Mouse (Mus musculus) heart, embryonic 11.5 days (tissue): ENCODE data around the gene Zfp334. TPM values are rescaled to one million over a fixed set of nuclear protein-coding genes. Genes with fewer than 3 reads are reported as not detected.

Experiments used
- ATAC-seq: fragments of 200-750 bp; cut with Nextera tagmentation; replicated peaks from 2 replicates; pipeline ENCODE4 v1.8.0; 2017; ENCODE audit warnings: moderate library complexity; ENCODE audit not compliant: insufficient number of reproducible peaks, low FRiP score, low TSS enrichment
- H3K27ac ChIP-seq: fragments of 300-500 bp; sonication (generic); 2 replicates; pipeline ENCODE4 v1.5.1; 2014; ENCODE audit warnings: mild to moderate bottlenecking, low read depth, low read length
- H3K27me3 ChIP-seq: fragments of 300-500 bp; sonication (generic); 2 replicates; pipeline ENCODE4 v1.6.1; 2014; ENCODE audit warnings: mild to moderate bottlenecking, low read length, mixed read lengths; ENCODE audit not compliant: control insufficient read depth, insufficient read depth
- H3K36me3 ChIP-seq: fragments of 300-500 bp; sonication (generic); 2 replicates; pipeline ENCODE4 v1.6.1; 2014; ENCODE audit warnings: mild to moderate bottlenecking, low read length, moderate library complexity, mixed read lengths; ENCODE audit not compliant: control insufficient read depth, insufficient read depth
- H3K4me1 ChIP-seq: fragments of 300-500 bp; sonication (generic); 2 replicates; pipeline ENCODE4 v1.6.1; 2014; ENCODE audit warnings: low read length; ENCODE audit not compliant: control insufficient read depth, insufficient read depth
- H3K4me2 ChIP-seq: fragments of 300-500 bp; sonication (generic); 2 replicates; pipeline ENCODE4 v1.6.1; 2014; ENCODE audit warnings: mild to moderate bottlenecking, moderate library complexity
- H3K4me3 ChIP-seq: fragments of 300-500 bp; sonication (generic); 2 replicates; pipeline ENCODE4 v1.5.1; 2014; ENCODE audit warnings: low read depth, low read length
- H3K9ac ChIP-seq: fragments of 300-500 bp; sonication (generic); 2 replicates; pipeline ENCODE4 v1.6.1; 2014; ENCODE audit warnings: mild to moderate bottlenecking, low read depth, low read length, moderate library complexity
- H3K9me3 ChIP-seq: fragments of 300-500 bp; sonication (generic); replicated peaks from 2 replicates; pipeline ENCODE4 v1.6.1; 2016; ENCODE audit warnings: low read length; ENCODE audit not compliant: control insufficient read depth
- WGBS: fragments of 180-500 bp; shearing (Covaris S2); extraction: QIAGEN DNeasy Blood & Tissue Kit; methylation state at CpG from one replicate; pipeline ENCODE4 v1.1.7; 2014; ENCODE audit not compliant: insufficient replicate concordance; 5-methylcytosine and 5-hydroxymethylcytosine counted together
- polyA plus RNA-seq: library from polyadenylated mRNA; unstranded; fragments of >200 nt; fragmentation: Nextera tagmentation; extraction: Ambion mirVana; gene quantifications from 2 replicates; pipeline ENCODE4 v1.2.1, GENCODE M21; 2014

The Zfp334 gene
- polyA plus RNA-seq, 1 experiment from 2014 or later, result 9.2 TPM

GRCm38 (mm10) chr2:165392156-165392555, 4.1 kb upstream of the Zfp334 start:
- no peaks in the 10 kb centered on the region for H3K9me3 ChIP-seq
- H3K4me1 ChIP-seq, result peaks cover 4% of the 10 kb centered on the region
- H3K9ac ChIP-seq, result no peak overlapping the region
- H3K4me2 ChIP-seq, result no peak overlapping the region
- ATAC-seq, result no peak
- no peaks in the 10 kb centered on the region for H3K27me3 ChIP-seq
- no peak overlapping the region for H3K4me3 ChIP-seq
- H3K27ac ChIP-seq, result no peak overlapping the region
- H3K36me3 ChIP-seq, result no peaks in the 10 kb centered on the region
- 85% methylated on average over 4 of the region's 4 CpGs for WGBS

- no peak overlapping the region for H3K4me2 ChIP-seq
- ATAC-seq, result no peak
- no peaks in the 10 kb centered on the region for H3K27me3 ChIP-seq
- H3K4me1 ChIP-seq, result peaks cover 7% of the 10 kb centered on the region
- H3K9ac ChIP-seq, result no peak overlapping the region
- peaks cover 3% of the 10 kb centered on the region; the same call in 1 of the 2 replicates for H3K36me3 ChIP-seq
- no peaks in the 10 kb centered on the region for H3K9me3 ChIP-seq
- 16% methylated on average over 8 of the region's 8 CpGs for WGBS
- no peak overlapping the region for H3K27ac ChIP-seq
- no peak overlapping the region for H3K4me3 ChIP-seq
These were observed 3.5 kb upstream of the Zfp334 start for GRCm38 (mm10) chr2:165391561-165391960.

- WGBS, result 74% methylated on average over 6 of the region's 6 CpGs
- H3K4me1 ChIP-seq, result peaks cover 12% of the 10 kb centered on the region
These were observed 1.4 kb upstream of the Zfp334 start for GRCm38 (mm10) chr2:165389299-165389952.

GRCm38 (mm10) chr2:165387370-165387769, 689 bp downstream of the Zfp334 start:
- ATAC-seq, result no peak
- 22% methylated on average over 4 of the region's 4 CpGs for WGBS
- H3K27ac ChIP-seq, result peak overlapping the region; percentile 89

More at GRCm38 (mm10) chr2:165389299-165389952, 1.4 kb upstream of the Zfp334 start:
- no peaks in the 10 kb centered on the region for H3K27me3 ChIP-seq
- H3K4me3 ChIP-seq, result no peak overlapping the region
- no peak overlapping the region for H3K9ac ChIP-seq
- peaks cover 18% of the 10 kb centered on the region for H3K36me3 ChIP-seq
- no peak for ATAC-seq
- H3K27ac ChIP-seq, result no peak overlapping the region
- no peak overlapping the region for H3K4me2 ChIP-seq
- H3K9me3 ChIP-seq, result no peaks in the 10 kb centered on the region

GRCm38 (mm10) chr2:165380050-165380449, 8.0 kb downstream of the Zfp334 start:
- Histone ChIP-seq H3K27me3 (no peaks in the 10 kb centered on the region), H3K27ac (no peak overlapping the region), H3K4me2 (no peak overlapping the region), H3K4me3 (no peak overlapping the region), H3K4me1 (no peaks in the 10 kb centered on the region), H3K9ac (no peak overlapping the region), H3K36me3 (peaks cover 66% of the 10 kb centered on the region), H3K9me3 (peaks cover 15% of the 10 kb centered on the region)
- no peak for ATAC-seq
- WGBS, result 95% methylated on average over 25 of the region's 25 CpGs

More at GRCm38 (mm10) chr2:165387370-165387769, 689 bp downstream of the Zfp334 start:
- H3K9ac ChIP-seq, result peak overlapping the region; percentile 94
- peak overlapping the region; percentile 78 for H3K4me2 ChIP-seq
- H3K9me3 ChIP-seq, result no peaks in the 10 kb centered on the region
- H3K4me3 ChIP-seq, result peak overlapping the region; percentile 76
- peaks cover 12% of the 10 kb centered on the region for H3K4me1 ChIP-seq
- H3K36me3 ChIP-seq, result peaks cover 39% of the 10 kb centered on the region
- no peaks in the 10 kb centered on the region for H3K27me3 ChIP-seq

- H3K36me3 ChIP-seq, result peaks cover 32% of the 10 kb centered on the region
- H3K9me3 ChIP-seq, result peaks cover 8% of the 10 kb centered on the region
- H3K27ac ChIP-seq, result no peak overlapping the region
- no peaks in the 10 kb centered on the region for H3K27me3 ChIP-seq
- ATAC-seq, result no peak
- WGBS, result 38% methylated on average over 4 of the region's 4 CpGs
- H3K4me1 ChIP-seq, result no peaks in the 10 kb centered on the region
- H3K4me2 ChIP-seq, result no peak overlapping the region
- H3K4me3 ChIP-seq, result no peak overlapping the region
- no peak overlapping the region for H3K9ac ChIP-seq
These were observed 12.1 kb downstream of the Zfp334 start for GRCm38 (mm10) chr2:165376001-165376400.

- no peak for ATAC-seq
- H3K27me3 ChIP-seq, result no peaks in the 10 kb centered on the region
- no peak overlapping the region for H3K4me2 ChIP-seq
- H3K9me3 ChIP-seq, result peaks cover 2% of the 10 kb centered on the region; the same call in 1 of the 2 replicates
- H3K4me1 ChIP-seq, result no peaks in the 10 kb centered on the region
- 78% methylated on average over 5 of the region's 5 CpGs for WGBS
- no peak overlapping the region for H3K9ac ChIP-seq
- peaks cover 27% of the 10 kb centered on the region for H3K36me3 ChIP-seq
- H3K4me3 ChIP-seq, result no peak overlapping the region
- no peak overlapping the region for H3K27ac ChIP-seq
These were observed 12.6 kb downstream of the Zfp334 start for GRCm38 (mm10) chr2:165375478-165375877.

GRCm38 (mm10) chr2:165371066-165371465, 17.0 kb downstream of the Zfp334 start:
- no peak overlapping the region for H3K4me2 ChIP-seq
- H3K4me3 ChIP-seq, result no peak overlapping the region
- H3K9me3 ChIP-seq, result no peaks in the 10 kb centered on the region
- no peak overlapping the region for H3K27ac ChIP-seq
- H3K4me1 ChIP-seq, result peaks cover 12% of the 10 kb centered on the region
- WGBS, result 27% methylated on average over 3 of the region's 3 CpGs
- peaks cover 21% of the 10 kb centered on the region for H3K27me3 ChIP-seq
- peaks cover 8% of the 10 kb centered on the region for H3K36me3 ChIP-seq
- H3K9ac ChIP-seq, result no peak overlapping the region
- ATAC-seq, result no peak

- Histone ChIP-seq H3K4me2 (no peak overlapping the region), H3K9ac (no peak overlapping the region), H3K27me3 (peaks cover 25% of the 10 kb centered on the region), H3K36me3 (peaks cover 8% of the 10 kb centered on the region), H3K4me3 (no peak overlapping the region), H3K4me1 (peaks cover 12% of the 10 kb centered on the region), H3K9me3 (no peaks in the 10 kb centered on the region), H3K27ac (no peak overlapping the region)
- no peak for ATAC-seq
- 57% methylated on average over 3 of the region's 3 CpGs for WGBS
These were observed 17.7 kb downstream of the Zfp334 start for GRCm38 (mm10) chr2:165370348-165370747.
